Mouse (Mus musculus): ENCODE results near the gene Vapa. TPM values are rescaled to one million over a fixed set of nuclear protein-coding genes. Genes with fewer than 3 reads are reported as not detected.

The Vapa gene
- polyA plus RNA-seq, 1 experiment from 2014 or later = 190 TPM

Other genes starting within 250 kb of the Vapa start
- not detected in 2 replicates for gene Tmem232, start 72.8 kb downstream of the Vapa start, polyA plus RNA-seq (2014; fragmentation: Nextera tagmentation; extraction: Ambion mirVana)
- gene Txndc2, start 28.6 kb upstream of the Vapa start, polyA plus RNA-seq (2014; fragmentation: Nextera tagmentation; extraction: Ambion mirVana) = not detected in 2 replicates
- 21.2 and 38.0 TPM in 2 replicates for gene Rab31, start 159.2 kb upstream of the Vapa start, polyA plus RNA-seq (2014; fragmentation: Nextera tagmentation; extraction: Ambion mirVana)
- gene Ppp4r1, start 169.0 kb upstream of the Vapa start, polyA plus RNA-seq (2014; fragmentation: Nextera tagmentation; extraction: Ambion mirVana) = 37.4 and 53.5 TPM in 2 replicates